Mouse (Mus musculus) retina, embryonic 14.5 days (tissue): ENCODE results near the gene Atxn7l2.

Source experiments
- DNase-seq: peaks from one replicate; pipeline ENCODE4 v3.0.0-alpha.2; 2015; ENCODE audit warnings: low spot score

Gene Atxn7l2

GRCm38 (mm10) chr3:108178756-108179715 is 31.7 kb downstream of the Atxn7l2 start:
- no peak for DNase-seq

GRCm38 (mm10) chr3:108174672-108175531 is 35.8 kb downstream of the Atxn7l2 start:
- peak; percentile 65 for DNase-seq

- DNase-seq, result peak; percentile 64
Observed at GRCm38 (mm10) chr3:108169199-108169598, 41.5 kb downstream of the Atxn7l2 start.

- DNase-seq, result no peak
Observed at GRCm38 (mm10) chr3:108167499-108167898, 43.2 kb downstream of the Atxn7l2 start.

- peak; percentile 84 for DNase-seq
Observed at GRCm38 (mm10) chr3:108166486-108167211, 44.1 kb downstream of the Atxn7l2 start.

- no peak for DNase-seq
Observed at GRCm38 (mm10) chr3:108165532-108166315, 45.0 kb downstream of the Atxn7l2 start.

- peak; percentile 95 for DNase-seq
Observed at GRCm38 (mm10) chr3:108164807-108165206, 45.9 kb downstream of the Atxn7l2 start.

- DNase-seq, result no peak
Observed at GRCm38 (mm10) chr3:108164091-108164490, 46.6 kb downstream of the Atxn7l2 start.

- DNase-seq, result no peak
Observed at GRCm38 (mm10) chr3:108158383-108159037, 52.2 kb downstream of the Atxn7l2 start.

GRCm38 (mm10) chr3:108154656-108155055 is 56.1 kb downstream of the Atxn7l2 start, which contains the start of gene Gpr61:
Gpr61 (minus strand) TSS chr3:108154882.
- no peak for DNase-seq

- DNase-seq, result no peak
Observed at GRCm38 (mm10) chr3:108152290-108152689, 58.4 kb downstream of the Atxn7l2 start.
